Mouse (Mus musculus): Measurements from ENCODE around the gene Cyb561d2. TPM values are rescaled to one million over a fixed set of nuclear protein-coding genes. Genes with fewer than 3 reads are reported as not detected.

Cyb561d2 gene
- polyA plus RNA-seq, 2 experiments: 19.8 to 21.4 TPM

DNA sequence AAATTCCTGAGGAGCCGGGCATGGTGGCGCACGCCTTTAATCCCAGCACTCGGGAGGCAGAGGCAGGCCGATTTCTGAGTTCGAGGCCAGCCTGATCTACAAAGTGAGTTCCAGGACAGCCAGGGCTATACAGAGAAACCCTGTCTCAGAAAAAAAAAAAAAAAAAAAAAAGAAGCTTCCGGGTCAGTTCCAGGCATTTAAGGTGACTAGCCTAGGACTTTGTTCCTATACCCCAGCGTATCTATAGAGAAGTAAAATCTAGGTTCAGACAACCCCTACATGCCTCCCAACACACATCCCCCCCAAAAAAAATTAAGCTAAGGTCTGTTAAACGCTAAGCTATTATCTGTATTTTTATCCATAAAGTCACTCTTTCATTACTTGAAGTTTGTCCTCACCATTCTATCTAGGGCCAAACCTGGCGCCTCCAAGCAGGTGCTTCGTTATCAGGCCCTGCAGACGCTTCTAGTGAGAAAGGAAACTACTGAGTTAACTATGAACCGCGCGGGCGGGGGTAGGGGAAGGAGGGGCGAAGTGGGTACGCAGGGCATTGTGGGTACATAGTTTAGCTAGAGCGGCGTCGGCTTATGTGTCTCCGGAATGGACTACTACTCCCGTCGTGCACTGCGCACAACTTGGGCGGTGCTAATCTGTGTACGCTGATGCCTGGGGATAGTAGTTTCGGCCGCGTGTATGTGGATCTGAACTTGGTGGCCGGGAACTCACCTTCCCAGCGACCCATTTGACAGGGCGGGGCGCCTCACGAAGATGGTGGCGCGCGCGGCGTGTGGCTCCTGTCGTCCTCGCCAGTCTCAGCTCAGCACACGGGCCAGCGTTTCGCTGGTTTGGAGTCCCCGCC lies 45.2 kb upstream of the Cyb561d2 start, which contains the start of gene Ifrd2:
Ifrd2 (plus strand) TSS at position 669 of the 859 bp plus-strand sequence.
- WGBS: 15% methylated on average over 38 of the region's 46 CpGs

DNA sequence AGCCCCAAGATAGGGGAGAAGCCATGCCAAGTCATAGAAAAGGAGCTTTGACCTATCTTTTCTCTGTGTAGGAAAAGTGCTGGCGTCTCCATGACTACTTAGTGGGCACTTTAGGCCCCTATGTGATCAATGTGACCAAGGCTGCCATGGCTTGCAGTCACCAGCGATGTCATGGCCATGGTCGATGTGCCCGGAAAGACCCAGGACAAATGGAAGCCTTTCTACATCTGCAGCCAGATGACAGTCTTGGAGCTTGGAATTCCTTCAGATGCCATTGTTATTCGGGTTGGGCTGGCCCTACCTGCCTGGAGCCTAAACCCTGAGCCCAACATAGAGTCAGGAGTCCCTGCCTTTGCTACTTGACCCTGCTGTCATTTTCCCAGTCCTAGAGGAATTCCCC lies 44.5 kb upstream of the Cyb561d2 start:
- H3K4me2 ChIP-seq (replicated peaks; ENCODE audit: low read depth, low read length, severe bottlenecking): no peak overlapping the region
- peaks cover 27% of the 10 kb centered on the region for H3K36me3 ChIP-seq (ENCODE audit: control insufficient read depth, insufficient read depth, low read length)
- no peak overlapping the region for H3K4me3 ChIP-seq (replicated peaks; ENCODE audit: low read length)
- peaks cover 12% of the 10 kb centered on the region for H3K4me1 ChIP-seq (ENCODE audit: control insufficient read depth, insufficient read depth, low read length)
- TF ChIP-seq POLR2A (IDR thresholded peaks at IDR 0.05; ENCODE audit: borderline replicate concordance, extremely low read depth, insufficient read depth, insufficient read length): no peak
- no peaks in the 10 kb centered on the region for H3K27me3 ChIP-seq (ENCODE audit: control insufficient read depth, insufficient read depth, low read length)
- WGBS: 93% methylated on average over 5 of the region's 5 CpGs
- H3K9me3 ChIP-seq (ENCODE audit: control insufficient read depth, low read length): no peaks in the 10 kb centered on the region
- ATAC-seq (ENCODE audit: low FRiP score, low read depth) (no peak), DNase-seq (ENCODE audit: low spot score) (no peak)
- H3K27ac ChIP-seq (replicated peaks; ENCODE audit: low read depth, low read length): no peak overlapping the region
- no peak overlapping the region for H3K9ac ChIP-seq (ENCODE audit: low read depth, low read length, severe bottlenecking)

More for the DNA sequence above, 45.2 kb upstream of the Cyb561d2 start, which contains the start of gene Ifrd2:
- H3K4me3 ChIP-seq (replicated peaks; ENCODE audit: low read length): peak within 1 kb of the TSS; percentile 80
- ATAC-seq (ENCODE audit: low FRiP score, low read depth) (peak; percentile 99), DNase-seq (ENCODE audit: low spot score) (peak; percentile 100)
- peaks cover 7% of the 10 kb centered on the region for H3K4me1 ChIP-seq (ENCODE audit: control insufficient read depth, insufficient read depth, low read length)
- H3K9ac ChIP-seq (ENCODE audit: low read depth, low read length, severe bottlenecking): peak within 1 kb of the TSS; percentile 63
- no peaks in the 10 kb centered on the region for H3K9me3 ChIP-seq (ENCODE audit: control insufficient read depth, low read length)
- H3K27me3 ChIP-seq (ENCODE audit: control insufficient read depth, insufficient read depth, low read length): no peaks in the 10 kb centered on the region
- peaks cover 34% of the 10 kb centered on the region for H3K36me3 ChIP-seq (ENCODE audit: control insufficient read depth, insufficient read depth, low read length)
- TF ChIP-seq POLR2A (IDR thresholded peaks at IDR 0.05; ENCODE audit: borderline replicate concordance, extremely low read depth, insufficient read depth, insufficient read length): 0 out of 2 replicates have a peak, but pooled peaks have one; percentile 11
- peak within 1 kb of the TSS; percentile 76 for H3K4me2 ChIP-seq (replicated peaks; ENCODE audit: low read depth, low read length, severe bottlenecking)
- no peak within 1 kb of the TSS for H3K27ac ChIP-seq (replicated peaks; ENCODE audit: low read depth, low read length)

DNA sequence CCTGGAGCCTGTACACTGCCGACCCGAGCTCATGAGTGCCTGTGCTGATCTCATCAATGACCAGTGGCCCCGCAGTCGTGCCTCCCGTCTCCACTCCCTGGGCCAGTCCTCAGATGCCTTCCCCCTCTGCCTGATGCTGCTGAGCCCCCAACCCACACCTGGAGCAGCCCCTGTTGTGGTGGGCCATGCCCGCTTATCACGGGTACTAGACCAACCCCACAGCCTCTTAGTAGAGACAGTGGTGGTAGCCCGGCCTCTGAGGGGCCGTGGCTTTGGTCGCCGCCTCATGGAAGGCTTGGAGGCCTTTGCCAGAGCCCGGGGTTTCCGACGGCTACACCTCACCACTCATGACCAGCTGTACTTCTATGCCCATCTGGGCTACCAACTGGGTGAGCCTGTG lies 41.2 kb upstream of the Cyb561d2 start:
- TF ChIP-seq POLR2A (IDR thresholded peaks at IDR 0.05; ENCODE audit: borderline replicate concordance, extremely low read depth, insufficient read depth, insufficient read length): no peak
- WGBS: 93% methylated on average over 14 of the region's 14 CpGs
- Histone ChIP-seq H3K4me3 (replicated peaks; ENCODE audit: low read length) (no peak overlapping the region), H3K27ac (replicated peaks; ENCODE audit: low read depth, low read length) (no peak overlapping the region), H3K9ac (ENCODE audit: low read depth, low read length, severe bottlenecking) (no peak overlapping the region), H3K4me1 (ENCODE audit: control insufficient read depth, insufficient read depth, low read length) (peaks cover 14% of the 10 kb centered on the region), H3K4me2 (replicated peaks; ENCODE audit: low read depth, low read length, severe bottlenecking) (no peak overlapping the region), H3K36me3 (ENCODE audit: control insufficient read depth, insufficient read depth, low read length) (peaks cover 13% of the 10 kb centered on the region), H3K9me3 (ENCODE audit: control insufficient read depth, low read length) (no peaks in the 10 kb centered on the region), H3K27me3 (ENCODE audit: control insufficient read depth, insufficient read depth, low read length) (no peaks in the 10 kb centered on the region)
- DNase-seq (ENCODE audit: low spot score): no peak
- ATAC-seq (ENCODE audit: low FRiP score, low read depth): no peak

DNA sequence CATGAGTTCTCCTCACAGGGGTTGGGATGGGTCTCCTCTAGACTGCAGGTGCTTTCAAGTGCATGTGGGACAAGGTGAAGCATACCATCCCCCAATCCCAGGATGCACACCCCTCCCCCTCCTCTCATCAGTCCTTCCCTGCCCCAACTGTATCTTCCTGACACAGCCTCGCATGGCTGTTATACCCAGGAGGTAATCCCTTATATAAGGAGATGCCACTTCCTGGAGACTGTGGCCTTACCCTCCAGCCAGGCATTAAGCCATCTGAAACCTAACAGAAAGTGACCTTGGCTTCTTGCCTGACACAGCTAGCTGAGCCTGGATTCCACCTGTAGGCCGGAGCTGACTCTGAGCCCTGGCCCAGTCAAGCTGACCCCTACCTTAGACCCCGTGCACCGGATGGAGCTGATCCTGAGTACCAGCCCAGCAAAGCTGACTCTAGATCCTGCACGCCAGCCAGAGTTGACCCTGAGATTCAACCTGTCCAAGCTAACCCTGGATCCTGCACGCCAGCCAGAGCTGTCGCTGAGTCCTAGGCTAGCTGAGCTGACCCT lies 40.6 kb upstream of the Cyb561d2 start:
- H3K4me3 ChIP-seq (replicated peaks; ENCODE audit: low read length): no peak overlapping the region
- H3K9ac ChIP-seq (ENCODE audit: low read depth, low read length, severe bottlenecking): no peak overlapping the region
- ATAC-seq (ENCODE audit: low FRiP score, low read depth): no peak
- H3K4me2 ChIP-seq (replicated peaks; ENCODE audit: low read depth, low read length, severe bottlenecking): no peak overlapping the region
- H3K27ac ChIP-seq (replicated peaks; ENCODE audit: low read depth, low read length): no peak overlapping the region
- WGBS: 89% methylated on average over 7 of the region's 7 CpGs
- peaks cover 13% of the 10 kb centered on the region for H3K4me1 ChIP-seq (ENCODE audit: control insufficient read depth, insufficient read depth, low read length)
- no peak for DNase-seq (ENCODE audit: low spot score)
- no peaks in the 10 kb centered on the region for H3K9me3 ChIP-seq (ENCODE audit: control insufficient read depth, low read length)
- H3K36me3 ChIP-seq (ENCODE audit: control insufficient read depth, insufficient read depth, low read length): peaks cover 13% of the 10 kb centered on the region
- H3K27me3 ChIP-seq (ENCODE audit: control insufficient read depth, insufficient read depth, low read length): no peaks in the 10 kb centered on the region
- no peak for TF ChIP-seq POLR2A (IDR thresholded peaks at IDR 0.05; ENCODE audit: borderline replicate concordance, extremely low read depth, insufficient read depth, insufficient read length)

DNA sequence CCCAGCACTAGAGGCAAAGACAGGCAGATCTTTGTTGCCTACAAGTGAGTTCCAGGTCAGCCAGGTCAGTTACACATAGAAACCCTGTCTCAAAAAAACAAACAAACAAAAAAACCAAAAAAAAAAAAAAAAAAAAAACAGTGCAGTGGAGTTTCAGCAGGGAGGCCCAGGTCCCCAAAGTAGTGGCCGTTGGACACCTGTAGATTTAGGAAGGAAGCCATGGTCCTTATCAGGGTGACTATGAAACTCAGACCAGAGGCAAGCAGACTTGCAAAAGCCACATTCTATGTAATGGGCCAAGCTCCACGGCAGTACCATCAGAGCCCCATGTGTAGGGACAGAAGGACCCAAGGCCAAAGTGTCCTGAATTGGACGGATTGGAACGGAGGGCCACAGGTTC lies 39.6 kb upstream of the Cyb561d2 start:
- peaks cover 23% of the 10 kb centered on the region for H3K4me1 ChIP-seq (ENCODE audit: control insufficient read depth, insufficient read depth, low read length)

More for the DNA sequence above, 39.6 kb upstream of the Cyb561d2 start:
- peak overlapping the region; percentile 83 for H3K4me2 ChIP-seq (replicated peaks; ENCODE audit: low read depth, low read length, severe bottlenecking)
- DNase-seq (ENCODE audit: low spot score): no peak
- ATAC-seq (ENCODE audit: low FRiP score, low read depth): no peak
- 76% methylated on average over 4 of the region's 4 CpGs for WGBS
- no peaks in the 10 kb centered on the region for H3K9me3 ChIP-seq (ENCODE audit: control insufficient read depth, low read length)
- peak overlapping the region; percentile 91; the same call in 1 of the 2 replicates for H3K27ac ChIP-seq (replicated peaks; ENCODE audit: low read depth, low read length)
- H3K27me3 ChIP-seq (ENCODE audit: control insufficient read depth, insufficient read depth, low read length): no peaks in the 10 kb centered on the region
- peaks cover 13% of the 10 kb centered on the region for H3K36me3 ChIP-seq (ENCODE audit: control insufficient read depth, insufficient read depth, low read length)
- H3K9ac ChIP-seq (ENCODE audit: low read depth, low read length, severe bottlenecking): peak overlapping the region; percentile 77
- H3K4me3 ChIP-seq (replicated peaks; ENCODE audit: low read length): peak overlapping the region; percentile 57
- TF ChIP-seq POLR2A (IDR thresholded peaks at IDR 0.05; ENCODE audit: borderline replicate concordance, extremely low read depth, insufficient read depth, insufficient read length): no peak
